Mouse (Mus musculus) forebrain, postnatal 0 days (tissue): Measurements from ENCODE around the gene Celf1. TPM values are rescaled to one million over a fixed set of nuclear protein-coding genes. Genes with fewer than 3 reads are reported as not detected.
A peak's percentile ranks its signal among the peaks of the same experiment; 100 is the strongest.

Experiments
- ATAC-seq: fragments of 200-750 bp; cut with Nextera tagmentation; 2 replicates; pipeline ENCODE4 v1.8.0; 2017; ENCODE audit warnings: mild to moderate bottlenecking, moderate library complexity
- DNase-seq: peaks from one replicate; pipeline ENCODE4 v3.0.0-alpha.2; 2015
- H3K27ac ChIP-seq: fragments of 300-500 bp; sonication (generic); 2 replicates; pipeline ENCODE4 v1.5.1; 2014; ENCODE audit warnings: low read depth, mild to moderate bottlenecking, antibody characterized with exemption, low read length, moderate library complexity, mixed read lengths
- H3K27me3 ChIP-seq: fragments of 300-500 bp; sonication (generic); 2 replicates; pipeline ENCODE4 v1.6.1; 2014; ENCODE audit warnings: mild to moderate bottlenecking, low read length, mixed read lengths; ENCODE audit not compliant: insufficient read depth
- H3K36me3 ChIP-seq: fragments of 300-500 bp; sonication (generic); 2 replicates; pipeline ENCODE4 v1.6.1; 2014; ENCODE audit warnings: mild to moderate bottlenecking, moderate library complexity; ENCODE audit not compliant: insufficient read depth
- H3K4me1 ChIP-seq: fragments of 300-500 bp; sonication (generic); 2 replicates; pipeline ENCODE4 v1.6.1; 2014; ENCODE audit warnings: antibody characterized with exemption; ENCODE audit not compliant: insufficient read depth
- H3K4me2 ChIP-seq: fragments of 300-500 bp; sonication (generic); 2 replicates; pipeline ENCODE4 v1.6.1; 2014; ENCODE audit warnings: low read depth, mild to moderate bottlenecking, moderate library complexity
- H3K4me3 ChIP-seq: fragments of 300-500 bp; sonication (generic); 2 replicates; pipeline ENCODE4 v1.5.1; 2014; ENCODE audit warnings: low read depth, low read length, mixed read lengths
- H3K9ac ChIP-seq: fragments of 300-500 bp; sonication (generic); 2 replicates; pipeline ENCODE4 v1.6.1; 2014; ENCODE audit warnings: mild to moderate bottlenecking
- H3K9me3 ChIP-seq: fragments of 300-500 bp; sonication (generic); 2 replicates; pipeline ENCODE4 v1.6.1; 2016; ENCODE audit warnings: low read length
- CTCF ChIP-seq: sonication (generic); IDR thresholded peaks from 2 replicates; pipeline ENCODE4 v1.5.1; 2016; ENCODE audit warnings: antibody characterized with exemption, control low read depth, low read depth
- WGBS: fragments of 180-500 bp; shearing (Covaris S2); extraction: QIAGEN DNeasy Blood & Tissue Kit; methylation state at CpG from one replicate; pipeline ENCODE4 v1.1.7; 2014; 5-methylcytosine and 5-hydroxymethylcytosine counted together
- polyA plus RNA-seq: library from polyadenylated mRNA; unstranded; fragments of >200 nt; fragmentation: Nextera tagmentation; extraction: Ambion mirVana; gene quantifications from 2 replicates; pipeline ENCODE4 v1.2.1, GENCODE M21; 2015
- total RNA-seq: library from RNA; depleted of rRNA; stranded (reverse); fragments of >200 nt; gene quantifications from 2 replicates; pipeline ENCODE4 v1.2.3, GENCODE M21; 2014

The Celf1 gene
- total and polyA plus RNA-seq, 2 experiments from 2014 or later = 72.2 to 83.7 TPM

DNA sequence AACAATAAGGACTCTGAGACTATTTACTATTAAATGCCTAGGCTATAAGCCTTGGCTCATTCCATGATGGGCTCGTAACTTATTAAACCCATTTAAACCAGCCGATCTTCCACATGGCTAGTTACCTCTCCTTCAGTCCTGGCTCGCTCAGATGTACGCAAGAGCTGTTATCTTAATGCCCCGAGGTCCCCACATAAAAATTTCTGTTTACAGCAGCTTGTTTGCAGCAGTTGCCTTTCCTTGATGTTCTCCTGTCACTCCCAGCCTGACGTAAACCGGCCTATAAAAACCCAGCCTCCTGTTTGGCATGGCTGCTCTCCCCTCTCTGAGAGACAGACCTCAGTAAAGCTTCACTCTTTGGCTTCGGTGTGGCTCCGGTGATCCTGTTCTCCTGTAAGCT is 107.2 kb downstream of the Celf1 start:
- H3K36me3 ChIP-seq = no peaks in the 10 kb centered on the region
- ATAC-seq (no peak), DNase-seq (no peak)
- TF ChIP-seq CTCF = no peak
- no peaks in the 10 kb centered on the region for H3K27me3 ChIP-seq
- H3K9ac ChIP-seq = no peak overlapping the region
- H3K4me2 ChIP-seq = no peak overlapping the region
- no peak overlapping the region for H3K27ac ChIP-seq
- WGBS = 72% methylated on average over 9 of the region's 9 CpGs
- H3K4me1 ChIP-seq = no peaks in the 10 kb centered on the region
- no peak overlapping the region for H3K4me3 ChIP-seq
- H3K9me3 ChIP-seq = no peaks in the 10 kb centered on the region

GRCm38 (mm10) chr2:91051917-91052316 is 111.7 kb downstream of the Celf1 start:
- Histone ChIP-seq H3K27me3 (no peaks in the 10 kb centered on the region), H3K36me3 (peaks cover 18% of the 10 kb centered on the region), H3K4me1 (peaks cover 11% of the 10 kb centered on the region), H3K4me3 (no peak overlapping the region), H3K9ac (no peak overlapping the region), H3K9me3 (no peaks in the 10 kb centered on the region), H3K4me2 (no peak overlapping the region), H3K27ac (no peak overlapping the region)
- 81% methylated on average over 3 of the region's 3 CpGs for WGBS
- no peak for DNase-seq
- no peak for ATAC-seq
- no peak for TF ChIP-seq CTCF

GRCm38 (mm10) chr2:91052752-91053151 is 112.6 kb downstream of the Celf1 start:
- ATAC-seq (no peak), DNase-seq (no peak)
- TF ChIP-seq CTCF = no peak
- Histone ChIP-seq H3K27me3 (no peaks in the 10 kb centered on the region), H3K36me3 (peaks cover 26% of the 10 kb centered on the region), H3K9ac (0 out of 2 replicates have a peak overlapping the region, but pooled peaks have one; percentile 25), H3K4me2 (no peak overlapping the region), H3K4me1 (peaks cover 11% of the 10 kb centered on the region), H3K4me3 (no peak overlapping the region), H3K27ac (no peak overlapping the region), H3K9me3 (no peaks in the 10 kb centered on the region)
- WGBS = 59% methylated on average over 2 of the region's 2 CpGs

DNA sequence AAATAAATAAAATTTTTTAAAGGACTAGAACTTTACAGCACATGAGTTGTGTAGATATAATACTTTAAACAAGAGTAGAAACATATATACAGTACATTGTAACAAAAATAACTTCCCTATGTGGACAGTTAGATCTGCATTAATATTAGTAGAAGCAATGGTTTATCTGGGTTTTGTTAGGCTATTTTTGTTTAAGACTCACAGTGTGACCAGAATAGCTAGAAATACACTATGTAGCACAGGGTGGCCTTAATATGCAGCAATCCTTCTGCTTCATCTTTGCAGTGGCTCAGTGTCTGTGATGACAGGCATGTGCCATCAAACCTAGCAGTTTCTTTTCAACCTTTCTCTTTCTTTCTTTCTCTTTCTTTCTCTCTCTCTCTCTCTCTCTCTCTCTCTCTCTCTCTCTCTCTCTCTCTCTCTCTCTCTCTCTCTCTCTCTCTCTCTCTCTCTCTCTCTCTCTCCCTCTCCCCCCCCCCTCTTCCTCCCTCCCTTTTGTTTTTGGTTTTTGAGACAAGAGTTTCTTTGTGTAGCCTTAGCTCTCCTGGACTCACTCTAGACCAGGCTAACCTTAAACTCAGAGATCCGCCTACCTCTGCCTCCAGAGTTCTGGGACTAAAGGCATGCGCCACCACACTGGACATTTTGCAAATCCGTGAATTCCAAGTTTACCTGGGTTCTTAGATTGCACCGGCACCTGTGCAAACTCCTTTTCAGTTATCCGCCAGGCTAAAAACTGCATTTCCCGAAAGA is 113.2 kb downstream of the Celf1 start:
- Histone ChIP-seq H3K36me3 (peaks cover 32% of the 10 kb centered on the region), H3K4me2 (peak overlapping the region; percentile 82), H3K9ac (peak overlapping the region; percentile 80), H3K9me3 (no peaks in the 10 kb centered on the region), H3K27me3 (no peaks in the 10 kb centered on the region), H3K27ac (no peak overlapping the region; the same call in 1 of the 2 replicates), H3K4me3 (peak overlapping the region; percentile 88), H3K4me1 (peaks cover 11% of the 10 kb centered on the region)
- DNase-seq = no peak
- 0% methylated on average over 6 of the region's 6 CpGs for WGBS
- ATAC-seq = peak; percentile 47
- TF ChIP-seq CTCF = no peak

DNA sequence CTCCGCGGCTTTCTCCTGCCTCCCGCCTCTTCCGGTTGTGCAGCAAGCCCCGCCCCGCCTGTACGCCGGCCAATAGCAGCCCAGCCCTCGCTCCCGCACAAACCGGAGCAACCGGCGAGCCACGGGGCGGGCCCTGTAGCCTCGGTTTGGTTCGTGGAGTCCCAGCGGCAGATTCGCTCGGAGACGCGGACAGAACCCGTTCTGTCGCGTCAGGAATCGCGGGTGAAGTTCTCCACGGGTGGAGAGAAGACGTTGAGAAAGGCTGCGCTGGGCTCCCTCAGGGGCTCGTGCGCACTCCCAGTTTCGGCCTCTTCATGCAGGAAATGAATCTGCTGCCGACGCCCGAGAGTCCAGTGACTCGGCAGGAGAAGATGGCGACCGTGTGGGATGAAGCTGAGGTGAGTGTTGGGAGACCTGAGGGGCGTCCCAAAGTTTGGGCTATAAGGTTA is 113.8 kb downstream of the Celf1 start, which contains the start of gene Psmc3:
Gene Psmc3, plus strand, starts transcription at position 76 of the 449 bp plus-strand sequence.
- Histone ChIP-seq H3K9me3 (no peaks in the 10 kb centered on the region), H3K4me3 (peak within 1 kb of the TSS; percentile 88), H3K4me2 (peak within 1 kb of the TSS; percentile 82), H3K27ac (peak within 1 kb of the TSS; percentile 90), H3K9ac (peak within 1 kb of the TSS; percentile 80), H3K27me3 (no peaks in the 10 kb centered on the region), H3K36me3 (peaks cover 38% of the 10 kb centered on the region), H3K4me1 (peaks cover 11% of the 10 kb centered on the region)
- ATAC-seq (peak; percentile 99), DNase-seq (peak; percentile 96)
- under 1% methylated on average over 40 of the region's 40 CpGs for WGBS
- no peak; the same call in 1 of the 2 replicates for TF ChIP-seq CTCF

DNA sequence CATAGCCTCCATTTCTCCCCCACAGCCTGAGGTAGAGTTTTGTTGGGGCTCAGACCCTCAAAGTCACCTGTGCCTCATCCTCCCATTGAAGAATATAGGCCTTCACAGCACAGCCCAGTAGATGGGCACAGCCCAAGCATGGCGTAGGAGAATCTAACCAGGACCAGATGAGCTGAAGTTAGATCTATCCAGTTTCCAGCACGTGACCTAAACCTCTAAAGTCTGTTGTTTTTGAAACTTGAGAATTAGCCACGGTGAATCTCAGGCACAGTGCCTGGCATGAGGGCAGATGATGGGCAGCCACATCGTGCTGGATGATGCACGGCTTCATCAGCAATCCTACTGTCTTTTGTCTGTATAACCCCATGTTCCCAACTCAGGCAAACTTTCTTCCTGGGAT is 118.3 kb downstream of the Celf1 start:
- TF ChIP-seq CTCF = no peak
- H3K27me3 ChIP-seq = no peaks in the 10 kb centered on the region
- no peaks in the 10 kb centered on the region for H3K9me3 ChIP-seq
- DNase-seq (no peak), ATAC-seq (no peak)
- H3K9ac ChIP-seq = no peak overlapping the region
- H3K36me3 ChIP-seq = peaks cover 69% of the 10 kb centered on the region
- H3K4me2 ChIP-seq = no peak overlapping the region
- WGBS = 91% methylated on average over 5 of the region's 5 CpGs
- no peak overlapping the region for H3K4me3 ChIP-seq
- H3K27ac ChIP-seq = no peak overlapping the region
- peaks cover 8% of the 10 kb centered on the region for H3K4me1 ChIP-seq

GRCm38 (mm10) chr2:91059376-91059775 is 119.2 kb downstream of the Celf1 start:
- WGBS = 92% methylated on average over 2 of the region's 2 CpGs
- H3K9ac ChIP-seq = no peak overlapping the region

More at GRCm38 (mm10) chr2:91059376-91059775, 119.2 kb downstream of the Celf1 start:
- Histone ChIP-seq H3K27ac (no peak overlapping the region), H3K9me3 (no peaks in the 10 kb centered on the region), H3K4me2 (no peak overlapping the region), H3K4me3 (no peak overlapping the region), H3K27me3 (no peaks in the 10 kb centered on the region), H3K36me3 (peaks cover 78% of the 10 kb centered on the region), H3K4me1 (peaks cover 8% of the 10 kb centered on the region)
- DNase-seq (no peak), ATAC-seq (no peak)
- no peak for TF ChIP-seq CTCF
